Mouse (Mus musculus) intestine, embryonic 15.5 days (tissue): ENCODE measurements around the gene Alpk1. TPM values are rescaled to one million over a fixed set of nuclear protein-coding genes. Genes with fewer than 3 reads are reported as not detected.

ENCODE experiments used
- ATAC-seq: fragments of 200-750 bp; cut with Nextera tagmentation; 2 replicates; pipeline ENCODE4 v1.8.0; 2017; ENCODE audit warnings: moderate TSS enrichment, moderate library complexity
- H3K27ac ChIP-seq: fragments of 300-500 bp; sonication (generic); 2 replicates; pipeline ENCODE4 v1.5.1; 2015; ENCODE audit warnings: mild to moderate bottlenecking, inconsistent platforms
- H3K27me3 ChIP-seq: fragments of 300-500 bp; sonication (generic); replicated peaks from 2 replicates; pipeline ENCODE4 v1.6.1; 2015; ENCODE audit warnings: inconsistent platforms
- H3K36me3 ChIP-seq: fragments of 300-500 bp; sonication (generic); 2 replicates; pipeline ENCODE4 v1.6.1; 2015; ENCODE audit warnings: inconsistent platforms
- H3K4me1 ChIP-seq: fragments of 300-500 bp; sonication (generic); replicated peaks from 2 replicates; pipeline ENCODE4 v1.6.1; 2015; ENCODE audit warnings: inconsistent platforms
- H3K4me2 ChIP-seq: fragments of 300-500 bp; sonication (generic); replicated peaks from 2 replicates; pipeline ENCODE4 v1.6.1; 2015; ENCODE audit warnings: mild to moderate bottlenecking, inconsistent platforms
- H3K4me3 ChIP-seq: fragments of 300-500 bp; sonication (generic); replicated peaks from 2 replicates; pipeline ENCODE4 v1.5.1; 2015; ENCODE audit warnings: inconsistent platforms
- H3K9ac ChIP-seq: fragments of 300-500 bp; sonication (generic); 2 replicates; pipeline ENCODE4 v1.6.1; 2015; ENCODE audit warnings: inconsistent platforms
- H3K9me3 ChIP-seq: fragments of 300-500 bp; sonication (generic); 2 replicates; pipeline ENCODE4 v1.6.1; 2016; ENCODE audit warnings: inconsistent platforms
- WGBS: fragments of 180-500 bp; shearing (Covaris S2); methylation state at CpG from one replicate; pipeline ENCODE4 v1.1.7; 2015; 5-methylcytosine and 5-hydroxymethylcytosine counted together
- polyA plus RNA-seq: library from polyadenylated mRNA; unstranded; fragments of >200 nt; fragmentation: Nextera tagmentation; extraction: Ambion mirVana; gene quantifications from 2 replicates; pipeline ENCODE4 v1.2.1, GENCODE M21; 2015

The Alpk1 gene
- polyA plus RNA-seq, 1 experiment from 2014 or later: 2.1 TPM

DNA sequence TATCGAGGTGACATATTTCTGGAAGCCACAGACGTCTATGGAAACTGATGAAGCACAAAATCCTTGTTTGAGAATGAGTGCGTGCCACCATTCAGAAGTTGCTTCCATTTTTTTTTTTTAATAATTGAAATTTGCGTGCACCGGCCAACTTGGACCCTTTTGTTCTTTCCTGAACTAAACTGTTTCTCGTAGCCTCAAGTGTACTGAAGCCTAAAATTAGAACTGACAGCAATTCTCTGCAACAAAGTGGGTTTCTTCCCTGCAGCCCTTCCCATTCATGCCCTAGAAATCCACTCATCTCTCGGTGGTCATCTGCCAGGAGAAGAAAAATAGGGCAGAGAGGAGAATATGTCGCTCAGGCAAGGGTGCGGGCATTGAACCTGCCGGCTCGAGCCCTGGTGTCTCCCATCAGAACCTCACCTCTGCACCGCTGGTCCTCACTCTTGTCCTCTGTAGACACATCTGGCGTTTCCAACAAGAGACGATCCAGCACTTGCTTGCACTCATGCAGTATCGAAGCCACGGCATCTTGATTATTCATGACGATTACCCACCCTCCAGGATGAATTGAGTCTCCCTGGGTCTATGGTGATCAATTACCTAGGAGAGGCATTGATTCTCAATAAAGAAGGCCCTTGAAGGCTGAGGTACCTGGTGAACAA is 51.3 kb downstream of the Alpk1 start:
- no peak overlapping the region for H3K27ac ChIP-seq
- H3K36me3 ChIP-seq: no peaks in the 10 kb centered on the region
- H3K27me3 ChIP-seq: no peaks in the 10 kb centered on the region
- no peaks in the 10 kb centered on the region for H3K9me3 ChIP-seq
- no peak overlapping the region for H3K4me2 ChIP-seq
- no peak overlapping the region for H3K9ac ChIP-seq
- no peak overlapping the region for H3K4me3 ChIP-seq
- 89% methylated on average over 17 of the region's 17 CpGs for WGBS
- H3K4me1 ChIP-seq: no peaks in the 10 kb centered on the region
- ATAC-seq: no peak

- Histone ChIP-seq H3K27ac (no peak overlapping the region), H3K27me3 (no peaks in the 10 kb centered on the region), H3K4me2 (no peak overlapping the region), H3K9me3 (no peaks in the 10 kb centered on the region), H3K4me3 (no peak overlapping the region), H3K9ac (no peak overlapping the region), H3K36me3 (no peaks in the 10 kb centered on the region), H3K4me1 (no peaks in the 10 kb centered on the region)
- 83% methylated on average over 9 of the region's 9 CpGs for WGBS
- no peak for ATAC-seq
Observed at GRCm38 (mm10) chr3:127728046-127728445, 52.3 kb downstream of the Alpk1 start.

GRCm38 (mm10) chr3:127720948-127721347 is 59.4 kb downstream of the Alpk1 start:
- H3K9me3 ChIP-seq: no peaks in the 10 kb centered on the region
- no peak overlapping the region for H3K4me3 ChIP-seq
- H3K4me1 ChIP-seq: 0 out of 2 replicates have a peak, but pooled peaks cover 3% of the 10 kb centered on the region
- no peaks in the 10 kb centered on the region for H3K27me3 ChIP-seq
- 51% methylated on average over 4 of the region's 4 CpGs for WGBS
- ATAC-seq: no peak
- no peak overlapping the region for H3K27ac ChIP-seq
- H3K36me3 ChIP-seq: no peaks in the 10 kb centered on the region
- no peak overlapping the region for H3K4me2 ChIP-seq
- no peak overlapping the region for H3K9ac ChIP-seq

DNA sequence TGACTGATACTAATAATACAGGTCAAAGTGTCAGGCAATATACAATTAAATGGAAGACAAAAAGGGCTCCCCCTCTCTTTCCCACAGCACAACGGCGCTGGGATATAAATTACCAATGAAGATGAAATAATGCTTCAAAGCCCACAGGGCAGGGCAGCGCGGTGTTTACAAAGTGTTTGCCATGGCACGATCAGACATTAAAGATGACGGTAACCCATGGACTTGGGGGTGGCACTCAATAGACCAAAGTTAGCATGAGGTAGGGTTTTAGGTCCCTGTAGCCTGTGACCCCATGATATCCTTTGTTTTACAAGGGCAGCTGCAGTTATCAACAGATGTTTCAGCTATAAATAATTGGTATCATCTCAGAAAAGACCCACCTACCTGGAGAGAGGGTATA is 60.3 kb downstream of the Alpk1 start:
- Histone ChIP-seq H3K9me3 (no peaks in the 10 kb centered on the region), H3K4me2 (no peak overlapping the region), H3K4me1 (0 out of 2 replicates have a peak, but pooled peaks cover 3% of the 10 kb centered on the region), H3K4me3 (no peak overlapping the region), H3K36me3 (no peaks in the 10 kb centered on the region), H3K27me3 (no peaks in the 10 kb centered on the region), H3K9ac (no peak overlapping the region), H3K27ac (no peak overlapping the region)
- WGBS: 62% methylated on average over 6 of the region's 6 CpGs
- ATAC-seq: no peak

DNA sequence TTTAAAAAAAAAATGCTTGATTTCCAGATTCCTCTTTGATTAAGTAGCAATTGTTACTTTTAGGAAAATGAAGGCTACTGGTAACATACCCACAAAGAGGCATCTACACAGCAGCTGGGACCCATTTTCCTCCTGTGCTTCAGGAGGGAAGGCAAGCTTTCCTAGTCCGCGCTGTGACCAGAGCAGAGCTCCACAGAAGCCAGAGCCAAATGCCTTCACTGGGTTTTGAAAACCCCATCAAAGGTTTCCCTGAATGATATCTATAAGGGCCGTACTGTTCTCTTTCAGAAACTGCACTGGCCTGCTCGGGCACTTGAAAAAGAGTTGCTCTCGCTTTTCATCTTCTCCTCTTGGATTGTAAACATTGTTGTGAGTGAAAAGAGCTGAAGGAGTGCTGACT is 60.7 kb downstream of the Alpk1 start:
- Histone ChIP-seq H3K4me2 (no peak overlapping the region), H3K4me3 (no peak overlapping the region), H3K9me3 (no peaks in the 10 kb centered on the region), H3K36me3 (no peaks in the 10 kb centered on the region), H3K27me3 (no peaks in the 10 kb centered on the region), H3K4me1 (0 out of 2 replicates have a peak, but pooled peaks cover 3% of the 10 kb centered on the region), H3K9ac (no peak overlapping the region), H3K27ac (no peak overlapping the region)
- no peak for ATAC-seq
- WGBS: 53% methylated on average over 5 of the region's 5 CpGs

DNA sequence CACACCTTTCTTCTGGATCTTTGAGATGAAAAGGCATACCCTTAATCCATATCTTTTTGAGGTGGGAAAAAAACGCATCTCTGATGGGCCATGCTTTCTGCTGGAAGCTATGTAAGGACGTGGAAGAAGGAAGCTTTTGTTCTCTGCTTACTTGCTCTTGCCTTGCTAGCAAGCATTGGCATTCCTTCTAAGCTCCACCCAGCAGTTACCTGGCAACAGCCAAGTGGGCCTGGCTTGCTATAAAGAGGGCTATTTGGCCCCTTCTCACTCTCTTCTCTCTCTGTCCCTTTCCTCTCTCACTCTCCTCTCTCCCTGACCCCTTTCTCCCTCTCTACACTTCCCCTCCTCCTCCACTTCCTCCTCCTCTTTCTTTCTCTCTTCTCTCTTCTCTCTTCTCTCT is 63.6 kb downstream of the Alpk1 start:
- H3K4me2 ChIP-seq: no peak overlapping the region
- WGBS: 29% methylated on average over 2 of the region's 2 CpGs
- H3K27ac ChIP-seq: no peak overlapping the region
- H3K36me3 ChIP-seq: no peaks in the 10 kb centered on the region
- H3K9ac ChIP-seq: no peak overlapping the region
- H3K27me3 ChIP-seq: no peaks in the 10 kb centered on the region
- 0 out of 2 replicates have a peak, but pooled peaks cover 3% of the 10 kb centered on the region for H3K4me1 ChIP-seq
- no peak overlapping the region for H3K4me3 ChIP-seq
- no peak for ATAC-seq
- no peaks in the 10 kb centered on the region for H3K9me3 ChIP-seq

GRCm38 (mm10) chr3:127713112-127713511 is 67.2 kb downstream of the Alpk1 start:
- H3K27me3 ChIP-seq: no peaks in the 10 kb centered on the region
- H3K4me2 ChIP-seq: no peak overlapping the region
- H3K36me3 ChIP-seq: no peaks in the 10 kb centered on the region
- no peaks in the 10 kb centered on the region for H3K9me3 ChIP-seq
- no peak overlapping the region for H3K9ac ChIP-seq
- WGBS: 71% methylated on average over 9 of the region's 9 CpGs
- H3K4me1 ChIP-seq: no peaks in the 10 kb centered on the region
- H3K27ac ChIP-seq: no peak overlapping the region
- no peak for ATAC-seq
- no peak overlapping the region for H3K4me3 ChIP-seq

GRCm38 (mm10) chr3:127711536-127711935 is 68.8 kb downstream of the Alpk1 start:
- Histone ChIP-seq H3K4me1 (no peaks in the 10 kb centered on the region), H3K9me3 (no peaks in the 10 kb centered on the region), H3K9ac (no peak overlapping the region), H3K27ac (no peak overlapping the region), H3K36me3 (no peaks in the 10 kb centered on the region), H3K27me3 (no peaks in the 10 kb centered on the region), H3K4me3 (no peak overlapping the region), H3K4me2 (no peak overlapping the region)
- WGBS: 82% methylated on average over 3 of the region's 3 CpGs
- ATAC-seq: no peak

GRCm38 (mm10) chr3:127707089-127707485 is 73.2 kb downstream of the Alpk1 start:
- ATAC-seq: no peak
- H3K36me3 ChIP-seq: no peaks in the 10 kb centered on the region

GRCm38 (mm10) chr3:127706445-127707088 is 73.8 kb downstream of the Alpk1 start:
- Histone ChIP-seq H3K27me3 (no peaks in the 10 kb centered on the region), H3K4me2 (peak overlapping the region; percentile 48; the same call in 1 of the 2 replicates), H3K27ac (no peak overlapping the region), H3K4me1 (0 out of 2 replicates have a peak, but pooled peaks cover 5% of the 10 kb centered on the region), H3K9ac (no peak overlapping the region), H3K4me3 (no peak overlapping the region; the same call in 1 of the 2 replicates), H3K36me3 (no peaks in the 10 kb centered on the region), H3K9me3 (no peaks in the 10 kb centered on the region)
- 74% methylated on average over 8 of the region's 8 CpGs for WGBS
- no peak for ATAC-seq

More at GRCm38 (mm10) chr3:127707089-127707485, 73.2 kb downstream of the Alpk1 start:
- H3K9me3 ChIP-seq: no peaks in the 10 kb centered on the region
- no peak overlapping the region for H3K4me2 ChIP-seq
- H3K4me1 ChIP-seq: 0 out of 2 replicates have a peak, but pooled peaks cover 5% of the 10 kb centered on the region
- no peak overlapping the region for H3K4me3 ChIP-seq
- no peak overlapping the region for H3K9ac ChIP-seq
- WGBS: 80% methylated on average over 5 of the region's 5 CpGs
- H3K27ac ChIP-seq: no peak overlapping the region
- H3K27me3 ChIP-seq: no peaks in the 10 kb centered on the region

- H3K4me3 ChIP-seq: peak overlapping the region; percentile 4; the same call in 1 of the 2 replicates
Observed at GRCm38 (mm10) chr3:127705515-127706444, 74.5 kb downstream of the Alpk1 start.

GRCm38 (mm10) chr3:127705139-127705514 is 75.2 kb downstream of the Alpk1 start:
- Histone ChIP-seq H3K27ac (no peak overlapping the region), H3K9me3 (no peaks in the 10 kb centered on the region), H3K9ac (no peak overlapping the region), H3K4me3 (no peak overlapping the region), H3K4me2 (peak overlapping the region; percentile 48), H3K4me1 (0 out of 2 replicates have a peak, but pooled peaks cover 5% of the 10 kb centered on the region), H3K36me3 (no peaks in the 10 kb centered on the region), H3K27me3 (no peaks in the 10 kb centered on the region)
- ATAC-seq: no peak
- WGBS: 71% methylated on average over 11 of the region's 11 CpGs

More at GRCm38 (mm10) chr3:127705515-127706444, 74.5 kb downstream of the Alpk1 start:
- Histone ChIP-seq H3K27me3 (no peaks in the 10 kb centered on the region), H3K9ac (no peak overlapping the region), H3K4me2 (peak overlapping the region; percentile 48), H3K27ac (no peak overlapping the region), H3K9me3 (no peaks in the 10 kb centered on the region), H3K36me3 (no peaks in the 10 kb centered on the region), H3K4me1 (0 out of 2 replicates have a peak, but pooled peaks cover 5% of the 10 kb centered on the region)
- WGBS: 21% methylated on average over 30 of the region's 30 CpGs
- ATAC-seq: 0 out of 2 replicates have a peak, but pooled peaks have one; percentile 55
